Comparison of ENCODE assay signal across 26 mouse cellular contexts in the genomic region with DNA sequence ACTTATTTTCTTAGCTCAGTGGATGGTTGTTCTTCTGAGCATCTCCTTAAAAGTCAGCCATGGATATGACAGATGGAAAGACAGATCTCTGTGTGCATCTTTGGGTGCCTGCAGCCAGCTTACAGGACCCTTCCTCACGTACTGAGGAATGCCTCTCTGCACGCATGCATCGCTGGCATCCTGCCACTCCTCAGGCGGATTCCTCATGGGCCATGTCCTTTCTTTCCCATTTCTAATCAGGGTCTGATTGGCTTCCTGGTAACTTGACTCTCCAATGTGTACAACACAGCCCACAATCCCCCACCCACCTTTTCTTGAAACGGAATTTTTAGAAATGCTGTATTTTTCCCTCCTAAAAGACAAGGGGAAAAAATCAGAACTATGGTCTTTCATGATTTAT.
A peak's percentile ranks its signal among the peaks of the same experiment; 100 is the strongest.
DNase-seq lines count a peak whose midpoint lies in the region; ATAC-seq and TF ChIP-seq lines count a peak whose summit lies in the region.
"Had no signal": no experiment of that assay in that cellular context is flagged by ENCODE, and none has a peak within 500 bp of the region (broad histone marks: within the 10 kb centered on the region; RNA-seq: fewer than 3 reads in every experiment).

No protein-coding gene starts in this region.

- ATAC-seq in kidney, postnatal 0 days (replicated peaks; ENCODE audit: low FRiP score, low read depth): no peak
- no peak for ATAC-seq in midbrain, embryonic 14.5 days (ENCODE audit: low FRiP score, low TSS enrichment)
- ATAC-seq in embryonic facial prominence, embryonic 12.5 days (ENCODE audit: insufficient number of reproducible peaks, insufficient read depth, low FRiP score, low TSS enrichment): peak; percentile 61; the same call in 1 of the 2 replicates
- ATAC-seq: CD4-positive, CD25-positive, alpha-beta regulatory T cell, adult 4 months; forebrain, embryonic 14.5 days had no signal

- no peak overlapping the region for H3K4me2 ChIP-seq in kidney, postnatal 0 days (ENCODE audit: low read length)
- no peak overlapping the region for H3K4me2 ChIP-seq in midbrain, embryonic 14.5 days (ENCODE audit: low read length)
- no peak overlapping the region for H3K4me2 ChIP-seq in embryonic facial prominence, embryonic 12.5 days (replicated peaks)
- H3K4me2 ChIP-seq: heart, embryonic 15.5 days; limb, embryonic 12.5 days; liver, embryonic 15.5 days; midbrain, embryonic 12.5 days; neural tube, embryonic 15.5 days had no signal

- 30% methylated on average over 5 of the region's 5 CpGs for WGBS in kidney, postnatal 0 days
- 65% methylated on average over 5 of the region's 5 CpGs for WGBS in midbrain, embryonic 14.5 days
- WGBS in midbrain, embryonic 10.5 days: 78% methylated on average over 5 of the region's 5 CpGs
- WGBS in embryonic facial prominence, embryonic 12.5 days: 38% methylated on average over 5 of the region's 5 CpGs

- no peak overlapping the region for H3K9ac ChIP-seq in kidney, postnatal 0 days (ENCODE audit: low read depth, low read length)
- H3K9ac ChIP-seq in midbrain, embryonic 14.5 days (replicated peaks; ENCODE audit: low read length): no peak overlapping the region
- no peak overlapping the region for H3K9ac ChIP-seq in embryonic facial prominence, embryonic 12.5 days
- H3K9ac ChIP-seq: heart, embryonic 15.5 days; limb, embryonic 12.5 days; liver, embryonic 15.5 days; midbrain, embryonic 12.5 days; neural tube, embryonic 15.5 days had no signal

- H3K9me3 ChIP-seq in kidney, postnatal 0 days (replicated peaks; ENCODE audit: low read length): no peaks in the 10 kb centered on the region
- no peaks in the 10 kb centered on the region for H3K9me3 ChIP-seq in midbrain, embryonic 14.5 days (ENCODE audit: control insufficient read depth, low read length)
- no peaks in the 10 kb centered on the region for H3K9me3 ChIP-seq in midbrain, embryonic 10.5 days (replicated peaks)
- no peaks in the 10 kb centered on the region for H3K9me3 ChIP-seq in embryonic facial prominence, embryonic 12.5 days
- H3K9me3 ChIP-seq: heart, embryonic 10.5 days; heart, embryonic 15.5 days; limb, embryonic 12.5 days; liver, embryonic 15.5 days; midbrain, embryonic 12.5 days; neural tube, embryonic 15.5 days had no signal

- DNase-seq in kidney, postnatal 0 days (ENCODE audit: low spot score): peak; percentile 15
- DNase-seq in kidney, postnatal 10 days: no peak
- peak; percentile 28 for DNase-seq in midbrain, embryonic 14.5 days
- no peak for DNase-seq in midbrain, embryonic 10.5 days (ENCODE audit: low spot score)
- no peak for DNase-seq in heart, adult 18-20 months
- DNase-seq in thymus, postnatal 25 days: no peak
- DNase-seq: adrenal gland, postnatal 25 days; cerebellum, adult 2 months; cerebellum, postnatal 25 days; gastrocnemius, postnatal 14 days; kidney, adult 2 months; layer of hippocampus, adult 9-11 months; lung, postnatal 36 days; retina, postnatal 1 day; spleen, adult 18-20 months; thymus, adult 2 months; thymus, postnatal 4 days had no signal

- H3K36me3 ChIP-seq in kidney, postnatal 0 days (ENCODE audit: insufficient read depth, low read length): no peaks in the 10 kb centered on the region
- H3K36me3 ChIP-seq in midbrain, embryonic 14.5 days (ENCODE audit: control insufficient read depth, insufficient read depth, low read length): no peaks in the 10 kb centered on the region
- H3K36me3 ChIP-seq in midbrain, embryonic 10.5 days: no peaks in the 10 kb centered on the region
- H3K36me3 ChIP-seq in embryonic facial prominence, embryonic 12.5 days: no peaks in the 10 kb centered on the region
- H3K36me3 ChIP-seq: heart, embryonic 10.5 days; heart, embryonic 15.5 days; limb, embryonic 12.5 days; liver, embryonic 15.5 days; midbrain, embryonic 12.5 days; neural tube, embryonic 15.5 days had no signal

- no peak overlapping the region for H3K4me3 ChIP-seq in kidney, postnatal 0 days (replicated peaks; ENCODE audit: low read depth, low read length)
- H3K4me3 ChIP-seq in midbrain, embryonic 14.5 days (replicated peaks; ENCODE audit: low read depth, low read length): no peak overlapping the region
- H3K4me3 ChIP-seq in midbrain, embryonic 10.5 days: no peak overlapping the region
- H3K4me3 ChIP-seq in embryonic facial prominence, embryonic 12.5 days: no peak overlapping the region
- H3K4me3 ChIP-seq: heart, embryonic 10.5 days; heart, embryonic 15.5 days; limb, embryonic 12.5 days; liver, embryonic 15.5 days; midbrain, embryonic 12.5 days; neural tube, embryonic 15.5 days had no signal

- H3K27ac ChIP-seq in kidney, postnatal 0 days: no peak overlapping the region
- H3K27ac ChIP-seq in midbrain, embryonic 14.5 days (replicated peaks; ENCODE audit: low read depth, low read length): no peak overlapping the region
- no peak overlapping the region for H3K27ac ChIP-seq in midbrain, embryonic 10.5 days (replicated peaks)
- peak overlapping the region; percentile 67; the same call in 1 of the 2 replicates for H3K27ac ChIP-seq in embryonic facial prominence, embryonic 12.5 days
- H3K27ac ChIP-seq: heart, embryonic 10.5 days; heart, embryonic 15.5 days; limb, embryonic 12.5 days; liver, embryonic 15.5 days; midbrain, embryonic 12.5 days; neural tube, embryonic 15.5 days had no signal

- no peaks in the 10 kb centered on the region for H3K4me1 ChIP-seq in kidney, postnatal 0 days (replicated peaks; ENCODE audit: insufficient read depth, low read length)
- H3K4me1 ChIP-seq in midbrain, embryonic 14.5 days (ENCODE audit: control insufficient read depth, insufficient read depth, low read length): no peaks in the 10 kb centered on the region
- peaks cover 5% of the 10 kb centered on the region for H3K4me1 ChIP-seq in midbrain, embryonic 10.5 days
- H3K4me1 ChIP-seq in embryonic facial prominence, embryonic 12.5 days: peaks cover 4% of the 10 kb centered on the region; the same call in 1 of the 2 replicates
- H3K4me1 ChIP-seq: heart, embryonic 10.5 days; heart, embryonic 15.5 days; liver, embryonic 15.5 days; midbrain, embryonic 12.5 days; neural tube, embryonic 15.5 days had no signal

- no peak for TF ChIP-seq CTCF in kidney, postnatal 0 days (IDR thresholded peaks at IDR 0.05; ENCODE audit: low read depth)

- no peaks in the 10 kb centered on the region for H3K27me3 ChIP-seq in kidney, postnatal 0 days (ENCODE audit: insufficient read depth, low read length)
- no peaks in the 10 kb centered on the region for H3K27me3 ChIP-seq in midbrain, embryonic 14.5 days (ENCODE audit: control insufficient read depth, insufficient read depth, low read length)
- H3K27me3 ChIP-seq in midbrain, embryonic 10.5 days (ENCODE audit: low read depth, poor library complexity, severe bottlenecking): no peaks in the 10 kb centered on the region
- no peaks in the 10 kb centered on the region for H3K27me3 ChIP-seq in embryonic facial prominence, embryonic 12.5 days
- H3K27me3 ChIP-seq: heart, embryonic 15.5 days; liver, embryonic 15.5 days; midbrain, embryonic 12.5 days; neural tube, embryonic 15.5 days had no signal

Comparison
In these comparisons a context has a peak if more than half of its experiments do, and no peak if none do; other contexts are left out.
1. DNase-seq: peak in kidney, postnatal 0 days (single experiment) and midbrain, embryonic 14.5 days (single experiment); none in kidney, postnatal 10 days (single experiment), midbrain, embryonic 10.5 days (single experiment), heart, adult 18-20 months (0 of 2) and thymus, postnatal 25 days (single experiment).